Mouse (Mus musculus) layer of hippocampus, postnatal 36 days (tissue): ENCODE measurements around the gene Gjd2. TPM values are rescaled to one million over a fixed set of nuclear protein-coding genes. Genes with fewer than 3 reads are reported as not detected.

Experiments
- DNase-seq, 2 experiments: peaks; one replicate each; pipeline ENCODE4 v3.0.0; 2022
- total RNA-seq, 2 experiments: library from RNA; stranded (reverse); gene quantifications; 2 replicates each; pipeline ENCODE4 v1.2.3; 2021

Gjd2 gene
- total RNA-seq, 2 experiments from 2014 or later, result 5.2 to 6.6 TPM

GRCm38 (mm10) chr2:114012749-114013211, 639 bp downstream of the Gjd2 start:
- no peak for DNase-seq

- DNase-seq, result no peak
Measured at GRCm38 (mm10) chr2:114011838-114012237, 1.6 kb downstream of the Gjd2 start.

- DNase-seq, result no peak
Measured at GRCm38 (mm10) chr2:114008321-114008720, 5.1 kb downstream of the Gjd2 start.

GRCm38 (mm10) chr2:113997484-113997883, 15.9 kb downstream of the Gjd2 start:
- DNase-seq, result no peak

- DNase-seq, result no peak
Measured at GRCm38 (mm10) chr2:113996930-113997329, 16.5 kb downstream of the Gjd2 start.

GRCm38 (mm10) chr2:113984890-113985289, 28.5 kb downstream of the Gjd2 start:
- no peak for DNase-seq

- no peak for DNase-seq
Measured at GRCm38 (mm10) chr2:113980664-113981063, 32.8 kb downstream of the Gjd2 start.

- DNase-seq, result no peak
Measured at GRCm38 (mm10) chr2:113978151-113978771, 35.2 kb downstream of the Gjd2 start.

GRCm38 (mm10) chr2:113973950-113974349, 39.5 kb downstream of the Gjd2 start:
- no peak for DNase-seq

GRCm38 (mm10) chr2:113966421-113966820, 47.0 kb downstream of the Gjd2 start:
- no peak for DNase-seq

Other genes starting within 250 kb of the Gjd2 start
- 100 to 1,000 TPM; 356 to 425 TPM for gene Scg5, start 184.5 kb downstream of the Gjd2 start, total RNA-seq
- 1 to 10 TPM; 2.1 to 2.8 TPM for gene Arhgap11a, start 165.0 kb downstream of the Gjd2 start, total RNA-seq
- gene Actc1, start 39.9 kb upstream of the Gjd2 start, total RNA-seq, result not detected
- gene Aqr, start 173.4 kb upstream of the Gjd2 start, total RNA-seq, result 10 to 100 TPM; 30.3 to 32.1 TPM
- 10 to 100 TPM; 23.5 to 24.6 TPM for gene Zfp770, start 187.8 kb upstream of the Gjd2 start, total RNA-seq